Mouse (Mus musculus): ENCODE measurements around the gene Nr0b2. TPM values are rescaled to one million over a fixed set of nuclear protein-coding genes. Genes with fewer than 3 reads are reported as not detected.

Gene Nr0b2
- polyA plus RNA-seq, 1 experiment, result 2.4 TPM

GRCm38 (mm10) chr4:133536081-133536480 lies 17.1 kb upstream of the Nr0b2 start:
- WGBS, result 77% methylated on average over 3 of the region's 3 CpGs

GRCm38 (mm10) chr4:133536652-133537051 lies 16.5 kb upstream of the Nr0b2 start:
- TF ChIP-seq CTCF (IDR thresholded peaks at IDR 0.05; ENCODE audit: borderline replicate concordance, control insufficient read depth, extremely low read depth, insufficient read depth, low read length, poor library complexity) (no peak), POLR2A (IDR thresholded peaks at IDR 0.05; ENCODE audit: control insufficient read depth, extremely low read depth, insufficient read depth, low read length, poor library complexity) (no peak)
- Histone ChIP-seq H3K36me3 (ENCODE audit: control insufficient read depth, insufficient read depth, low read length) (peaks cover 42% of the 10 kb centered on the region), H3K27ac (ENCODE audit: control insufficient read depth, insufficient read depth, low read length) (no peak overlapping the region), H3K27me3 (ENCODE audit: control insufficient read depth, insufficient read depth, low read length) (no peaks in the 10 kb centered on the region), H3K4me1 (replicated peaks; ENCODE audit: control insufficient read depth, insufficient read depth, low read length) (no peaks in the 10 kb centered on the region), H3K4me3 (ENCODE audit: control insufficient read depth, insufficient read depth, low read length) (no peak overlapping the region)
- no peak for DNase-seq
- WGBS, result 91% methylated on average over 5 of the region's 5 CpGs

More at GRCm38 (mm10) chr4:133536081-133536480, 17.1 kb upstream of the Nr0b2 start:
- H3K4me3 ChIP-seq (ENCODE audit: control insufficient read depth, insufficient read depth, low read length), result no peak overlapping the region
- no peak overlapping the region for H3K27ac ChIP-seq (ENCODE audit: control insufficient read depth, insufficient read depth, low read length)
- TF ChIP-seq CTCF (IDR thresholded peaks at IDR 0.05; ENCODE audit: borderline replicate concordance, control insufficient read depth, extremely low read depth, insufficient read depth, low read length, poor library complexity) (no peak), POLR2A (IDR thresholded peaks at IDR 0.05; ENCODE audit: control insufficient read depth, extremely low read depth, insufficient read depth, low read length, poor library complexity) (no peak)
- DNase-seq, result no peak
- peaks cover 48% of the 10 kb centered on the region for H3K36me3 ChIP-seq (ENCODE audit: control insufficient read depth, insufficient read depth, low read length)
- H3K4me1 ChIP-seq (replicated peaks; ENCODE audit: control insufficient read depth, insufficient read depth, low read length), result no peaks in the 10 kb centered on the region
- H3K27me3 ChIP-seq (ENCODE audit: control insufficient read depth, insufficient read depth, low read length), result no peaks in the 10 kb centered on the region

- peak; percentile 60; the same call in 1 of the 2 replicates for TF ChIP-seq CTCF (IDR thresholded peaks at IDR 0.05; ENCODE audit: borderline replicate concordance, control insufficient read depth, extremely low read depth, insufficient read depth, low read length, poor library complexity)
- peak; percentile 67; the same call in 1 of the 2 replicates for TF ChIP-seq POLR2A (IDR thresholded peaks at IDR 0.05; ENCODE audit: control insufficient read depth, extremely low read depth, insufficient read depth, low read length, poor library complexity)
- Histone ChIP-seq H3K4me3 (ENCODE audit: control insufficient read depth, insufficient read depth, low read length) (peak within 1 kb of the TSS; percentile 99), H3K27me3 (ENCODE audit: control insufficient read depth, insufficient read depth, low read length) (no peaks in the 10 kb centered on the region), H3K4me1 (replicated peaks; ENCODE audit: control insufficient read depth, insufficient read depth, low read length) (0 out of 2 replicates have a peak, but pooled peaks cover 3% of the 10 kb centered on the region), H3K36me3 (ENCODE audit: control insufficient read depth, insufficient read depth, low read length) (peaks cover 3% of the 10 kb centered on the region; the same call in 1 of the 2 replicates), H3K27ac (ENCODE audit: control insufficient read depth, insufficient read depth, low read length) (peak within 1 kb of the TSS; percentile 27; the same call in 1 of the 2 replicates)
- peak; percentile 95 for DNase-seq
- WGBS, result under 1% methylated on average over 73 of the region's 77 CpGs
Observed at GRCm38 (mm10) chr4:133545272-133546231, 7.6 kb upstream of the Nr0b2 start, which contains the start of gene Nudc. Nudc (minus strand) TSS chr4:133545996.

- Histone ChIP-seq H3K4me1 (replicated peaks; ENCODE audit: control insufficient read depth, insufficient read depth, low read length) (no peaks in the 10 kb centered on the region), H3K4me3 (ENCODE audit: control insufficient read depth, insufficient read depth, low read length) (no peak overlapping the region), H3K27me3 (ENCODE audit: control insufficient read depth, insufficient read depth, low read length) (no peaks in the 10 kb centered on the region), H3K36me3 (ENCODE audit: control insufficient read depth, insufficient read depth, low read length) (no peaks in the 10 kb centered on the region), H3K27ac (ENCODE audit: control insufficient read depth, insufficient read depth, low read length) (no peak overlapping the region)
- 100% methylated on average over 1 of the region's 1 CpGs for WGBS
- TF ChIP-seq CTCF (IDR thresholded peaks at IDR 0.05; ENCODE audit: borderline replicate concordance, control insufficient read depth, extremely low read depth, insufficient read depth, low read length, poor library complexity), result no peak
- no peak for TF ChIP-seq POLR2A (IDR thresholded peaks at IDR 0.05; ENCODE audit: control insufficient read depth, extremely low read depth, insufficient read depth, low read length, poor library complexity)
- no peak for DNase-seq
Observed at GRCm38 (mm10) chr4:133552029-133552428, 1.1 kb upstream of the Nr0b2 start.

GRCm38 (mm10) chr4:133553448-133554330 lies 513 bp downstream of the Nr0b2 start:
- no peaks in the 10 kb centered on the region for H3K36me3 ChIP-seq (ENCODE audit: control insufficient read depth, insufficient read depth, low read length)
- H3K4me3 ChIP-seq (ENCODE audit: control insufficient read depth, insufficient read depth, low read length), result no peak overlapping the region
- 46% methylated on average over 19 of the region's 19 CpGs for WGBS
- TF ChIP-seq CTCF (IDR thresholded peaks at IDR 0.05; ENCODE audit: borderline replicate concordance, control insufficient read depth, extremely low read depth, insufficient read depth, low read length, poor library complexity), result no peak
- TF ChIP-seq POLR2A (IDR thresholded peaks at IDR 0.05; ENCODE audit: control insufficient read depth, extremely low read depth, insufficient read depth, low read length, poor library complexity), result no peak
- H3K4me1 ChIP-seq (replicated peaks; ENCODE audit: control insufficient read depth, insufficient read depth, low read length), result no peaks in the 10 kb centered on the region
- no peaks in the 10 kb centered on the region for H3K27me3 ChIP-seq (ENCODE audit: control insufficient read depth, insufficient read depth, low read length)
- H3K27ac ChIP-seq (ENCODE audit: control insufficient read depth, insufficient read depth, low read length), result no peak overlapping the region
- DNase-seq, result no peak

All from thymus, adult 2 months (tissue).